14 mouse cellular contexts compared by ENCODE assay signal in genomic region chr9:56610955-56611354, GRCm38 (mm10).
"Had no signal": no experiment of that assay in that cellular context is flagged by ENCODE, and none has a peak within 500 bp of the region (broad histone marks: within the 10 kb centered on the region; RNA-seq: fewer than 3 reads in every experiment).

No protein-coding gene starts in this region.

- ATAC-seq: midbrain, embryonic 15.5 days had no signal

- H3K27me3 ChIP-seq: midbrain, embryonic 15.5 days had no signal

- H3K4me1 ChIP-seq: liver, embryonic 15.5 days had no signal

- H3K27ac ChIP-seq: limb, embryonic 13.5 days; liver, embryonic 15.5 days; midbrain, embryonic 10.5 days; midbrain, embryonic 15.5 days had no signal

- H3K4me3 ChIP-seq: limb, embryonic 13.5 days; liver, embryonic 15.5 days; midbrain, embryonic 10.5 days; midbrain, embryonic 15.5 days had no signal

- H3K4me2 ChIP-seq: limb, embryonic 13.5 days; liver, embryonic 11.5 days; liver, embryonic 15.5 days; lung, embryonic 14.5 days; midbrain, embryonic 15.5 days had no signal

- DNase-seq: kidney, postnatal 10 days; lung, embryonic 14.5 days; lung, postnatal 10 days; lung, postnatal 4 days; retina, postnatal 1 day; right cerebral cortex, postnatal 4 days; spleen, adult 18-20 months; thymus, adult 18-20 months; thymus, postnatal 14 days had no signal

- H3K9me3 ChIP-seq: limb, embryonic 13.5 days; liver, embryonic 15.5 days; midbrain, embryonic 10.5 days; midbrain, embryonic 15.5 days had no signal

- H3K36me3 ChIP-seq: limb, embryonic 13.5 days; liver, embryonic 15.5 days; midbrain, embryonic 10.5 days; midbrain, embryonic 15.5 days had no signal

- H3K9ac ChIP-seq: limb, embryonic 13.5 days; liver, embryonic 15.5 days; lung, embryonic 14.5 days; midbrain, embryonic 15.5 days had no signal
